Mouse (Mus musculus): ENCODE results near the gene Srr.

DNA sequence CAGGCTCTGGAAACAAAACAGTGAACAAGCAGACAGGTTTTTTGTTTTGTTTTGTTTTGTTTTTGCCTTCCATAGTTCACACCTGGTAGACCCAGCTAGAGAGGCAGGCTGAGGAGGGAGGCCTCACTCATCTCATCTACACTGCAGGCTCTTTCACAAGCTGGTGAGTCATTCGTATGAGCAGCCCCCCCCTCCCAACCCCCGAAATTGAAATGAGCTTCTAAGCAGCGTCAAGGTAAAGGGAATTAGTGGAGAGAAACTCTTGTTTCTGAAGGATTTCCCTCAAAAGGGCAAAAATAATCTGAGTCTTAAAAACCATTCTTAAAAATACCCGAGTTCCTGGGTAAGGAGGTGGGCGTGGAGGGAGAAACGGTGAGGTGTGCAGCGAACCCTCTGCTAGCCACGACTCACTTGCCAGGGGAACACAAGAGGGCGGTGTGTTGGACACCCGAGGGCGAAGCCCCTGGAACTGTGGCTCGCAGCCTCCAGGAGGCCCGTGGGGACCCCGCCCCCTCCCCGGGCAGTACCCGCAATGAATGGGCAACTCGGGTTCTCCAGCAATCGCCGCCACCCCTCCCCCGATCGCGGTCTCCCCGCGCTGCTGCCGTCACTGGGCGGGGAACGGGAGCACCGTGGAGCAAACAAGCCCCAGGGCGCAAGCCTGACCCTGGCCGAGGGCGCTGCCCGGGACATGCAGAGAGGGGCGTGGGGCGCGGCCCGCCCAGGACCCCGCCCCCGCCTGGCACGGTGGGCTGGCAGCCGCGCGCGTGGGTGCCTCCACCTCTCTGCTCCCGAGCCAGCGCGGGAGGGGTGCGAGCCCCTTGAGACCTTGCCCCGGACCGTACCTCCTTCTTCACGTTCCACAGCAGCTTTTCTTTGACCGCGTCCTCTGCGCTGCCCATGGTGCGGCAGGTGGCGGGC is 29.5 kb downstream of the Srr start:
- TF ChIP-seq POLR2A (IDR thresholded peaks at IDR 0.05; ENCODE audit: borderline replicate concordance, control insufficient read depth, low read depth, low read length) (no peak), CTCF (IDR thresholded peaks at IDR 0.05; ENCODE audit: control insufficient read depth, insufficient read depth, low read length) (0 out of 2 replicates have a peak, but pooled peaks have one; percentile 14)

Measured in bone marrow, adult 2 months (tissue).